Mouse (Mus musculus) midbrain, postnatal 0 days (tissue): ENCODE results near the gene Jak2. TPM values are rescaled to one million over a fixed set of nuclear protein-coding genes. Genes with fewer than 3 reads are reported as not detected.

Experiments
- ATAC-seq: fragments of 200-750 bp; cut with Nextera tagmentation; 2 replicates; pipeline ENCODE4 v1.8.0; 2017; ENCODE audit warnings: moderate number of reproducible peaks, mild to moderate bottlenecking, moderate TSS enrichment, moderate library complexity; ENCODE audit not compliant: low FRiP score
- DNase-seq: peaks from one replicate; pipeline ENCODE4 v3.0.0-alpha.2; 2015; ENCODE audit warnings: low spot score
- H3K27ac ChIP-seq: fragments of 300-500 bp; sonication (generic); 2 replicates; pipeline ENCODE4 v1.5.1; 2014; ENCODE audit warnings: low read depth, mild to moderate bottlenecking, low read length, mixed read lengths
- H3K27me3 ChIP-seq: fragments of 300-500 bp; sonication (generic); 2 replicates; pipeline ENCODE4 v1.6.1; 2014; ENCODE audit warnings: low read length, control low read depth, mixed read lengths; ENCODE audit not compliant: insufficient read depth
- H3K36me3 ChIP-seq: fragments of 300-500 bp; sonication (generic); 2 replicates; pipeline ENCODE4 v1.6.1; 2014; ENCODE audit warnings: low read length, control low read depth, mixed read lengths; ENCODE audit not compliant: insufficient read depth
- H3K4me1 ChIP-seq: fragments of 300-500 bp; sonication (generic); 2 replicates; pipeline ENCODE4 v1.6.1; 2014; ENCODE audit warnings: mild to moderate bottlenecking, control low read depth, antibody characterized with exemption, low read length, mixed read lengths; ENCODE audit not compliant: insufficient read depth
- H3K4me2 ChIP-seq: fragments of 300-500 bp; sonication (generic); 2 replicates; pipeline ENCODE4 v1.6.1; 2014; ENCODE audit warnings: low read depth, mild to moderate bottlenecking, low read length, mixed read lengths; ENCODE audit not compliant: poor library complexity, severe bottlenecking
- H3K4me3 ChIP-seq: fragments of 300-500 bp; sonication (generic); 2 replicates; pipeline ENCODE4 v1.5.1; 2014; ENCODE audit warnings: low read depth, mild to moderate bottlenecking, low read length, moderate library complexity
- H3K9ac ChIP-seq: fragments of 300-500 bp; sonication (generic); replicated peaks from 2 replicates; pipeline ENCODE4 v1.6.1; 2014; ENCODE audit warnings: mild to moderate bottlenecking, low read length, moderate library complexity, mixed read lengths; ENCODE audit not compliant: poor library complexity, severe bottlenecking
- H3K9me3 ChIP-seq: fragments of 300-500 bp; sonication (generic); 2 replicates; pipeline ENCODE4 v1.6.1; 2016; ENCODE audit warnings: low read length, control low read depth
- CTCF ChIP-seq: IDR thresholded peaks from 2 replicates; pipeline ENCODE4 v1.5.1; 2016; ENCODE audit warnings: antibody characterized with exemption, mild to moderate bottlenecking
- WGBS: fragments of 180-500 bp; shearing (Covaris S2); extraction: QIAGEN DNeasy Blood & Tissue Kit; methylation state at CpG from one replicate; pipeline ENCODE4 v1.1.7; 2014; 5-methylcytosine and 5-hydroxymethylcytosine counted together
- polyA plus RNA-seq: library from polyadenylated mRNA; unstranded; fragments of >200 nt; fragmentation: Nextera tagmentation; extraction: Ambion mirVana; gene quantifications from 2 replicates; pipeline ENCODE4 v1.2.1, GENCODE M21; 2015
- total RNA-seq: library from RNA; depleted of rRNA; stranded (reverse); fragments of >200 nt; gene quantifications from 2 replicates; pipeline ENCODE4 v1.2.3, GENCODE M21; 2014

The Jak2 gene
- total and polyA plus RNA-seq, 2 experiments from 2014 or later: 12.0 to 35.3 TPM

DNA sequence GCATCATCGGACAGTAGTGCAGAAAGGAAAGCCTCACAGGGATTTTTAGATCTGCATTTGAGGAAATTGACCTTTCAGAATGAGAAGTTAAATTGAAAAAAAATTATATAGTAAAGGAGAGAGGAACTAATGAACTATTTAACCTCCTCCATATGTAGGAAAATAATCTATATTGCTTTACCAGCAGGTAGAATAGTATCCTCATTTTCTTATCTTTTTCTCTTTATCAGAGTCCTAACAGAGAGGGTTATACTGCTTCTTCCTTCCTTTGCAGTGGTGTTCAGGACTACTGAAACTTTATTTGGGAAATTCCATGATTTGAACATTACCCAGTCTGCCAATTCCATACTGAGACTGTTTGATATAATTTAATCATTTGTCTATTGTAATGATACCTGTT is 45.7 kb downstream of the Jak2 start:
- 100% methylated on average over 1 of the region's 1 CpGs for WGBS

GRCm38 (mm10) chr19:29300919-29301318 is 49.3 kb downstream of the Jak2 start:
- WGBS: 88% methylated on average over 13 of the region's 13 CpGs
- no peak overlapping the region for H3K4me2 ChIP-seq
- no peaks in the 10 kb centered on the region for H3K9me3 ChIP-seq
- H3K4me3 ChIP-seq: no peak overlapping the region
- no peaks in the 10 kb centered on the region for H3K27me3 ChIP-seq
- H3K4me1 ChIP-seq: no peaks in the 10 kb centered on the region
- H3K27ac ChIP-seq: no peak overlapping the region
- H3K36me3 ChIP-seq: peaks cover 21% of the 10 kb centered on the region
- no peak overlapping the region for H3K9ac ChIP-seq
- no peak for ATAC-seq
- no peak for TF ChIP-seq CTCF
- no peak for DNase-seq

More for the DNA sequence above, 45.7 kb downstream of the Jak2 start:
- DNase-seq (no peak), ATAC-seq (no peak)
- no peak for TF ChIP-seq CTCF
- H3K27me3 ChIP-seq: no peaks in the 10 kb centered on the region
- no peak overlapping the region for H3K4me2 ChIP-seq
- H3K4me1 ChIP-seq: no peaks in the 10 kb centered on the region
- H3K4me3 ChIP-seq: no peak overlapping the region
- H3K9me3 ChIP-seq: no peaks in the 10 kb centered on the region
- H3K27ac ChIP-seq: no peak overlapping the region
- peaks cover 28% of the 10 kb centered on the region for H3K36me3 ChIP-seq
- no peak overlapping the region for H3K9ac ChIP-seq

DNA sequence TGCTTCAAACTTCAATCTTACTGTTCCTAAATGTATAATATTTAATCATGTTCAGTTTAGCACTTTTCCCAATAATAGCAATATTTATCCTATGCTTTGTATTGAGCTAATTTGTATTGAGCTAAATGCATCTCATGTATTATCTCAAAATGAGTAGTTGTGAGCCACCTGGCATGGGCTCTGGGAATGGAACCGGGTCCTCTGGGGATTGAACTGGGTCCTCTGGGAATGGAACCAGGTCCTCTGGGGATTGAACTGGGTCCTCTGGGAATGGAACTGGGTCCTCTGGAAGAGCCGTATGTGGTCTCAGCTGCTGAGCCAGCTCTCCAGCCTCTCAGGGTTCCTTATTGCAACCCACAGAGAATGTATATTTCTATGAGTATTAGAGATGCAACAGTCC is 50.5 kb downstream of the Jak2 start:
- WGBS: 91% methylated on average over 2 of the region's 2 CpGs

GRCm38 (mm10) chr19:29308832-29309231 is 57.2 kb downstream of the Jak2 start:
- TF ChIP-seq CTCF: peak; percentile 41
- H3K9ac ChIP-seq: no peak overlapping the region
- H3K36me3 ChIP-seq: peaks cover 11% of the 10 kb centered on the region; the same call in 1 of the 2 replicates
- no peak overlapping the region for H3K4me2 ChIP-seq
- DNase-seq (no peak), ATAC-seq (no peak)
- no peaks in the 10 kb centered on the region for H3K9me3 ChIP-seq
- no peak overlapping the region for H3K4me3 ChIP-seq
- no peaks in the 10 kb centered on the region for H3K27me3 ChIP-seq
- no peak overlapping the region for H3K27ac ChIP-seq
- no peaks in the 10 kb centered on the region for H3K4me1 ChIP-seq

More for the DNA sequence above, 50.5 kb downstream of the Jak2 start:
- no peak overlapping the region for H3K4me2 ChIP-seq
- H3K4me3 ChIP-seq: no peak overlapping the region
- DNase-seq (no peak), ATAC-seq (no peak)
- no peaks in the 10 kb centered on the region for H3K4me1 ChIP-seq
- no peak overlapping the region for H3K27ac ChIP-seq
- H3K27me3 ChIP-seq: no peaks in the 10 kb centered on the region
- H3K36me3 ChIP-seq: peaks cover 20% of the 10 kb centered on the region; the same call in 1 of the 2 replicates
- no peak overlapping the region for H3K9ac ChIP-seq
- no peak for TF ChIP-seq CTCF
- H3K9me3 ChIP-seq: no peaks in the 10 kb centered on the region

DNA sequence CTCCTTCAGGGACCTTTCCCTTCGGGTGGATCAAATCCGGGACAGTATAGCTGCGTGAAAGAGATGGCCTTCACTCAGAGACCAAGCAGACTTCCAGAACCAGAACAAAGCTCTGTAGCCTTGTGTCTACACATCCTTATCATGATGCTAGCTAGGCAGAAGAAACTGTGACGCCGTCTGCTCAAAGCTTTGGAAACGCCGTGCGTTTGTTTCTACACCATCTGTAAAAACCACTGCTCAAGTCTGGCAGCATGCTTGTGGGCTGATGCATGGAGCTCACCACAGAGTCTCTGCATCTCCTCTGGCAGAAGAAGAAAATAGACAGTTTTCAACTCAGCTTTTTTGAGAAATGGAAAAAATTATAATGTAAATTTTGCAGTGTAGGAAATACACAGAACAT is 60.2 kb downstream of the Jak2 start:
- no peak overlapping the region for H3K4me3 ChIP-seq
- no peaks in the 10 kb centered on the region for H3K27me3 ChIP-seq
- no peak overlapping the region for H3K9ac ChIP-seq
- no peaks in the 10 kb centered on the region for H3K4me1 ChIP-seq
- 90% methylated on average over 8 of the region's 8 CpGs for WGBS
- DNase-seq (no peak), ATAC-seq (no peak)
- H3K27ac ChIP-seq: no peak overlapping the region
- peaks cover 14% of the 10 kb centered on the region; the same call in 1 of the 2 replicates for H3K36me3 ChIP-seq
- H3K9me3 ChIP-seq: no peaks in the 10 kb centered on the region
- no peak overlapping the region for H3K4me2 ChIP-seq
- no peak for TF ChIP-seq CTCF

DNA sequence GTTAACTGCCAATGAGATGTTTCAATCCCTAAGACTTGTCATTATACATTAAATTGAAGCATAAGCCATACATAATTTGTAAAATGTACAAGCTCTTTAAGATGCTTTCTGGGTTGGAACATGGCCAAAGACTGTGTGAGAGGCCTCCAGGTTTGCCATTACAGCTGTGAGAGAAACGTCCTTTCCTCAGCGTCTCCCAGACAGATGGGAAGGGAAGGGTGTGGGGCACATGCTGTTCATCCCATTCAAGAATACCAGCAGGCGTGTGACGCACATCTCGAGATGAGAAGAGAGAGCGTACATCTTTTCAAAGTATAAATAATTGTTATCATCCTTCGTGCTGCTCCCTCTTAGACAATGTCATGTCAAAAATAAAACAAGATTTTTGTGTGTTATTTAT is 61.0 kb downstream of the Jak2 start:
- 44% methylated on average over 7 of the region's 7 CpGs for WGBS
- no peak overlapping the region for H3K4me2 ChIP-seq
- H3K4me1 ChIP-seq: no peaks in the 10 kb centered on the region
- H3K9me3 ChIP-seq: no peaks in the 10 kb centered on the region
- no peak overlapping the region for H3K9ac ChIP-seq
- H3K27ac ChIP-seq: no peak overlapping the region
- DNase-seq: peak; percentile 10
- peaks cover 14% of the 10 kb centered on the region; the same call in 1 of the 2 replicates for H3K36me3 ChIP-seq
- no peaks in the 10 kb centered on the region for H3K27me3 ChIP-seq
- TF ChIP-seq CTCF: no peak
- no peak overlapping the region for H3K4me3 ChIP-seq
- no peak for ATAC-seq
